ENCODE assay signal across 8 mouse cellular contexts in genomic region chr7:73555918-73556580, GRCm38 (mm10). TPM values are rescaled to one million over a fixed set of nuclear protein-coding genes. Genes with fewer than 3 reads are reported as not detected.
DNase-seq lines count a peak whose midpoint lies in the region; ATAC-seq and TF ChIP-seq lines count a peak whose summit lies in the region.

No protein-coding gene starts in this region.

- TF ChIP-seq CTCF in layer of hippocampus, adult 2 months (conservative IDR thresholded peaks at IDR 0.05), result no peak
- TF ChIP-seq CTCF in hindbrain, postnatal 0 days (IDR thresholded peaks at IDR 0.05; ENCODE audit: low read depth), result no peak

- peak overlapping the region; percentile 50 for H3K4me2 ChIP-seq in hindbrain, postnatal 0 days (ENCODE audit: low read depth, low read length)
- H3K4me2 ChIP-seq in neural tube, embryonic 12.5 days (replicated peaks), result peak overlapping the region; percentile 69

- H3K4me3 ChIP-seq in layer of hippocampus, adult 2 months, result peak overlapping the region; percentile 93
- peak overlapping the region; percentile 99 for H3K4me3 ChIP-seq in embryonic facial prominence, embryonic 10.5 days
- H3K4me3 ChIP-seq in hindbrain, postnatal 0 days (ENCODE audit: low read length), result peak overlapping the region; percentile 100
- H3K4me3 ChIP-seq in neural tube, embryonic 12.5 days, result peak overlapping the region; percentile 100

- WGBS in embryonic facial prominence, embryonic 10.5 days, result 29% methylated on average over 4 of the region's 4 CpGs
- WGBS in hindbrain, postnatal 0 days, result 3% methylated on average over 4 of the region's 4 CpGs
- WGBS in neural tube, embryonic 12.5 days, result 31% methylated on average over 4 of the region's 4 CpGs

- H3K9me3 ChIP-seq in embryonic facial prominence, embryonic 10.5 days, result no peaks in the 10 kb centered on the region
- H3K9me3 ChIP-seq in hindbrain, postnatal 0 days (ENCODE audit: low read length), result no peaks in the 10 kb centered on the region
- H3K9me3 ChIP-seq in neural tube, embryonic 12.5 days, result no peaks in the 10 kb centered on the region

- peak overlapping the region; percentile 100 for H3K9ac ChIP-seq in hindbrain, postnatal 0 days (replicated peaks; ENCODE audit: low read length)
- peak overlapping the region; percentile 100 for H3K9ac ChIP-seq in neural tube, embryonic 12.5 days

- H3K27ac ChIP-seq in layer of hippocampus, adult 2 months, result peak overlapping the region; percentile 100
- peak overlapping the region; percentile 100 for H3K27ac ChIP-seq in embryonic facial prominence, embryonic 10.5 days (replicated peaks)
- peak overlapping the region; percentile 100 for H3K27ac ChIP-seq in hindbrain, postnatal 0 days
- H3K27ac ChIP-seq in neural tube, embryonic 12.5 days, result no peak overlapping the region

- ATAC-seq in hindbrain, postnatal 0 days, result no peak
- no peak for ATAC-seq in neural tube, embryonic 12.5 days (ENCODE audit: low FRiP score, low read depth)

- no peaks in the 10 kb centered on the region for H3K27me3 ChIP-seq in embryonic facial prominence, embryonic 10.5 days (replicated peaks; ENCODE audit: low read depth, poor library complexity, severe bottlenecking)
- H3K27me3 ChIP-seq in hindbrain, postnatal 0 days (ENCODE audit: insufficient read depth, low read length), result no peaks in the 10 kb centered on the region
- H3K27me3 ChIP-seq in neural tube, embryonic 12.5 days (replicated peaks), result no peaks in the 10 kb centered on the region

- peaks cover 17% of the 10 kb centered on the region for H3K4me1 ChIP-seq in embryonic facial prominence, embryonic 10.5 days
- H3K4me1 ChIP-seq in hindbrain, postnatal 0 days (ENCODE audit: insufficient read depth, low read length), result peaks cover 12% of the 10 kb centered on the region; the same call in 1 of the 2 replicates
- peaks cover 15% of the 10 kb centered on the region; the same call in 1 of the 2 replicates for H3K4me1 ChIP-seq in neural tube, embryonic 12.5 days

- H3K36me3 ChIP-seq in embryonic facial prominence, embryonic 10.5 days (replicated peaks), result peaks cover 43% of the 10 kb centered on the region
- H3K36me3 ChIP-seq in hindbrain, postnatal 0 days (ENCODE audit: insufficient read depth, low read length), result no peaks in the 10 kb centered on the region
- H3K36me3 ChIP-seq in neural tube, embryonic 12.5 days, result no peaks in the 10 kb centered on the region

- DNase-seq in layer of hippocampus, adult 2 months (ENCODE audit: low spot score in 2 of 2), result no peak
- DNase-seq in layer of hippocampus, adult 8-10 months (ENCODE audit: low spot score in 2 of 2), result no peak
- no peak for DNase-seq in embryonic facial prominence, embryonic 10.5 days (ENCODE audit: low spot score)
- DNase-seq in hindbrain, postnatal 0 days (ENCODE audit: low spot score), result peak; percentile 40
- DNase-seq in cerebellum, postnatal 36 days, result no peak
- DNase-seq in urinary bladder, adult 18-20 months (ENCODE audit: low spot score in 2 of 2), result no peak
- no peak for DNase-seq in thymus, postnatal 25 days

RNA-seq across cellular contexts. Expression of gene Chd2, which starts 14.4 kb away (rescaled TPM):
- total RNA-seq in layer of hippocampus, adult 2 months (2021), result 10 to 100 TPM; 57.1 to 58.3 TPM
- total RNA-seq in layer of hippocampus, adult 8-10 months (2022), result 10 to 100 TPM; 42.5 to 70.6 (median 55.4) TPM
- 49.2 and 54.8 TPM in 2 replicates for polyA plus RNA-seq in embryonic facial prominence, embryonic 10.5 days (2016; fragmentation: Nextera tagmentation; extraction: Ambion mirVana)
- total RNA-seq in hindbrain, postnatal 0 days (2014; rRNA removed), result 33.4 and 35.2 TPM in 2 replicates
- 36.1 and 40.7 TPM in 2 replicates for polyA plus RNA-seq in hindbrain, postnatal 0 days (2015; fragmentation: Nextera tagmentation; extraction: Ambion mirVana)
- 41.5 and 59.7 TPM in 2 replicates for polyA plus RNA-seq in neural tube, embryonic 12.5 days (2016; fragmentation: Nextera tagmentation; extraction: Ambion mirVana)
